Mouse (Mus musculus) embryonic facial prominence, embryonic 13.5 days (tissue): ENCODE results near the gene Prkra. TPM values are rescaled to one million over a fixed set of nuclear protein-coding genes. Genes with fewer than 3 reads are reported as not detected.
"Not testable (repeated sequence)": the region's sequence is repeated elsewhere in the genome, so short reads cannot be mapped to it uniquely, and the experiment has no call there.

Experiments
- ATAC-seq: fragments of 200-750 bp; cut with Nextera tagmentation; 2 replicates; pipeline ENCODE4 v1.8.0; 2017; ENCODE audit warnings: low read depth; ENCODE audit not compliant: insufficient number of reproducible peaks, insufficient read depth, low FRiP score, low TSS enrichment
- H3K27ac ChIP-seq: fragments of 300-500 bp; sonication (generic); 2 replicates; pipeline ENCODE4 v1.5.1; 2015; ENCODE audit warnings: moderate library complexity, mild to moderate bottlenecking, inconsistent platforms
- H3K27me3 ChIP-seq: fragments of 300-500 bp; sonication (generic); 2 replicates; pipeline ENCODE4 v1.6.1; 2015; ENCODE audit warnings: mild to moderate bottlenecking, inconsistent platforms
- H3K36me3 ChIP-seq: fragments of 300-500 bp; sonication (generic); 2 replicates; pipeline ENCODE4 v1.6.1; 2015; ENCODE audit warnings: mild to moderate bottlenecking, inconsistent platforms
- H3K4me1 ChIP-seq: fragments of 300-500 bp; sonication (generic); 2 replicates; pipeline ENCODE4 v1.6.1; 2015; ENCODE audit warnings: inconsistent platforms
- H3K4me2 ChIP-seq: fragments of 300-500 bp; sonication (generic); 2 replicates; pipeline ENCODE4 v1.6.1; 2015; ENCODE audit warnings: moderate library complexity, mild to moderate bottlenecking, inconsistent platforms
- H3K4me3 ChIP-seq: fragments of 300-500 bp; sonication (generic); 2 replicates; pipeline ENCODE4 v1.5.1; 2015; ENCODE audit warnings: mild to moderate bottlenecking, inconsistent platforms
- H3K9ac ChIP-seq: fragments of 300-500 bp; sonication (generic); 2 replicates; pipeline ENCODE4 v1.6.1; 2015; ENCODE audit warnings: mild to moderate bottlenecking, inconsistent platforms
- H3K9me3 ChIP-seq: fragments of 300-500 bp; sonication (generic); 2 replicates; pipeline ENCODE4 v1.6.1; 2016; ENCODE audit warnings: inconsistent platforms
- WGBS: fragments of 180-500 bp; shearing (Covaris S2); methylation state at CpG from one replicate; pipeline ENCODE4 v1.1.7; 2015; ENCODE audit warnings: mixed read lengths; 5-methylcytosine and 5-hydroxymethylcytosine counted together
- polyA plus RNA-seq: library from polyadenylated mRNA; unstranded; fragments of >200 nt; fragmentation: Nextera tagmentation; extraction: Ambion mirVana; gene quantifications from 2 replicates; pipeline ENCODE4 v1.2.1, GENCODE M21; 2015

The Prkra gene
- polyA plus RNA-seq, 1 experiment from 2014 or later, result 78.1 TPM

GRCm38 (mm10) chr2:76654646-76655045 is 6.8 kb upstream of the Prkra start:
- WGBS, result 74% methylated on average over 5 of the region's 5 CpGs

GRCm38 (mm10) chr2:76653070-76653469 is 5.3 kb upstream of the Prkra start:
- Histone ChIP-seq H3K27me3 (no peaks in the 10 kb centered on the region), H3K4me2 (no peak overlapping the region), H3K36me3 (no peaks in the 10 kb centered on the region), H3K4me1 (0 out of 2 replicates have a peak, but pooled peaks cover 5% of the 10 kb centered on the region), H3K4me3 (no peak overlapping the region), H3K27ac (no peak overlapping the region), H3K9ac (no peak overlapping the region), H3K9me3 (no peaks in the 10 kb centered on the region)
- no peak for ATAC-seq
- WGBS, result 94% methylated on average over 4 of the region's 4 CpGs

More at GRCm38 (mm10) chr2:76654646-76655045, 6.8 kb upstream of the Prkra start:
- Histone ChIP-seq H3K9ac (no peak overlapping the region), H3K27me3 (no peaks in the 10 kb centered on the region), H3K9me3 (no peaks in the 10 kb centered on the region), H3K4me2 (no peak overlapping the region), H3K4me3 (no peak overlapping the region), H3K36me3 (no peaks in the 10 kb centered on the region), H3K4me1 (peaks cover 4% of the 10 kb centered on the region; the same call in 1 of the 2 replicates), H3K27ac (no peak overlapping the region)
- no peak for ATAC-seq

- Histone ChIP-seq H3K4me3 (peak overlapping the region; percentile 86), H3K27ac (peak overlapping the region; percentile 90), H3K4me2 (peak overlapping the region; percentile 81), H3K9ac (peak overlapping the region; percentile 72), H3K27me3 (no peaks in the 10 kb centered on the region), H3K4me1 (peaks cover 15% of the 10 kb centered on the region), H3K36me3 (peaks cover 8% of the 10 kb centered on the region), H3K9me3 (no peaks in the 10 kb centered on the region)
- ATAC-seq, result no peak
- WGBS, result 27% methylated on average over 13 of the region's 13 CpGs
These were observed 889 bp upstream of the Prkra start for GRCm38 (mm10) chr2:76648666-76649141.

GRCm38 (mm10) chr2:76647441-76647869 is 360 bp downstream of the Prkra start:
- Histone ChIP-seq H3K27me3 (no peaks in the 10 kb centered on the region), H3K4me3 (peak overlapping the region; percentile 86), H3K4me2 (peak overlapping the region; percentile 81), H3K27ac (peak overlapping the region; percentile 90), H3K4me1 (peaks cover 15% of the 10 kb centered on the region), H3K9me3 (no peaks in the 10 kb centered on the region), H3K36me3 (peaks cover 17% of the 10 kb centered on the region), H3K9ac (peak overlapping the region; percentile 93)
- under 1% methylated on average over 32 of the region's 32 CpGs for WGBS
- peak; percentile 50 for ATAC-seq

- Histone ChIP-seq H3K36me3 (peaks cover 50% of the 10 kb centered on the region), H3K9ac (no peak overlapping the region), H3K9me3 (no peaks in the 10 kb centered on the region), H3K4me2 (no peak overlapping the region), H3K4me1 (peaks cover 14% of the 10 kb centered on the region), H3K27me3 (no peaks in the 10 kb centered on the region), H3K27ac (no peak overlapping the region), H3K4me3 (no peak overlapping the region)
- ATAC-seq, result no peak
These were observed 4.0 kb downstream of the Prkra start for GRCm38 (mm10) chr2:76643801-76644200.

- WGBS, result 96% methylated on average over 2 of the region's 2 CpGs
- no peak for ATAC-seq
- H3K27me3 ChIP-seq, result no peaks in the 10 kb centered on the region
- peaks cover 86% of the 10 kb centered on the region for H3K36me3 ChIP-seq
- no peak overlapping the region for H3K4me2 ChIP-seq
- no peak overlapping the region for H3K4me3 ChIP-seq
- H3K9ac ChIP-seq, result no peak overlapping the region
- no peak overlapping the region for H3K27ac ChIP-seq
- H3K9me3 ChIP-seq, result no peaks in the 10 kb centered on the region
- H3K4me1 ChIP-seq, result no peaks in the 10 kb centered on the region
These were observed 8.2 kb downstream of the Prkra start for GRCm38 (mm10) chr2:76639637-76640036.

- no peak overlapping the region for H3K27ac ChIP-seq
- H3K4me3 ChIP-seq, result no peak overlapping the region
- H3K9me3 ChIP-seq, result no peaks in the 10 kb centered on the region
- WGBS, result 94% methylated on average over 4 of the region's 4 CpGs
- no peak overlapping the region for H3K9ac ChIP-seq
- no peaks in the 10 kb centered on the region for H3K4me1 ChIP-seq
- no peaks in the 10 kb centered on the region for H3K27me3 ChIP-seq
- ATAC-seq, result no peak
- peaks cover 94% of the 10 kb centered on the region for H3K36me3 ChIP-seq
- H3K4me2 ChIP-seq, result no peak overlapping the region
These were observed 16.2 kb downstream of the Prkra start for GRCm38 (mm10) chr2:76631600-76631999.

- no peaks in the 10 kb centered on the region for H3K27me3 ChIP-seq
- no peak overlapping the region for H3K9ac ChIP-seq
- ATAC-seq, result no peak
- no peak overlapping the region for H3K4me3 ChIP-seq
- H3K4me2 ChIP-seq, result no peak overlapping the region
- H3K9me3 ChIP-seq, result 0 out of 2 replicates have a peak, but pooled peaks cover 4% of the 10 kb centered on the region
- 94% methylated on average over 12 of the region's 12 CpGs for WGBS
- H3K27ac ChIP-seq, result no peak overlapping the region
- H3K36me3 ChIP-seq, result peaks cover 94% of the 10 kb centered on the region
- no peaks in the 10 kb centered on the region for H3K4me1 ChIP-seq
These were observed 17.5 kb downstream of the Prkra start for GRCm38 (mm10) chr2:76630293-76630692.

- peaks cover 37% of the 10 kb centered on the region for H3K36me3 ChIP-seq
- WGBS, result 88% methylated on average over 2 of the region's 2 CpGs
- ATAC-seq, H3K4me2 ChIP-seq, H3K4me3 ChIP-seq, H3K27ac ChIP-seq, H3K27me3 ChIP-seq, H3K4me1 ChIP-seq, H3K9ac ChIP-seq, H3K9me3 ChIP-seq: not testable (repeated sequence)
These were observed 25.5 kb downstream of the Prkra start for GRCm38 (mm10) chr2:76622316-76622715.

GRCm38 (mm10) chr2:76621724-76622123 is 26.1 kb downstream of the Prkra start:
- ATAC-seq, result no peak
- Histone ChIP-seq H3K36me3 (peaks cover 31% of the 10 kb centered on the region), H3K4me2 (no peak overlapping the region), H3K4me3 (no peak overlapping the region), H3K27me3 (no peaks in the 10 kb centered on the region), H3K9ac (no peak overlapping the region), H3K4me1 (no peaks in the 10 kb centered on the region), H3K9me3 (0 out of 2 replicates have a peak, but pooled peaks cover 4% of the 10 kb centered on the region), H3K27ac (no peak overlapping the region)
- 35% methylated on average over 1 of the region's 1 CpGs for WGBS

GRCm38 (mm10) chr2:76620188-76620587 is 27.6 kb downstream of the Prkra start:
- no peaks in the 10 kb centered on the region for H3K9me3 ChIP-seq
- H3K9ac ChIP-seq, result no peak overlapping the region
- 86% methylated on average over 5 of the region's 5 CpGs for WGBS
- peaks cover 16% of the 10 kb centered on the region for H3K36me3 ChIP-seq
- H3K4me3 ChIP-seq, result no peak overlapping the region
- H3K4me2 ChIP-seq, result no peak overlapping the region
- H3K27ac ChIP-seq, result no peak overlapping the region
- H3K4me1 ChIP-seq, result no peaks in the 10 kb centered on the region
- no peak for ATAC-seq
- no peaks in the 10 kb centered on the region for H3K27me3 ChIP-seq

- ATAC-seq, result no peak
- Histone ChIP-seq H3K4me2 (no peak overlapping the region), H3K4me3 (no peak overlapping the region), H3K27ac (no peak overlapping the region), H3K27me3 (no peaks in the 10 kb centered on the region), H3K9ac (no peak overlapping the region), H3K4me1 (no peaks in the 10 kb centered on the region), H3K9me3 (no peaks in the 10 kb centered on the region), H3K36me3 (no peaks in the 10 kb centered on the region; the same call in 1 of the 2 replicates)
- WGBS, result 30% methylated on average over 1 of the region's 1 CpGs
These were observed 29.7 kb downstream of the Prkra start for GRCm38 (mm10) chr2:76618078-76618477.
